Mouse (Mus musculus): ENCODE data around the gene Coq5.

The Coq5 gene

GRCm38 (mm10) chr5:115312816-115313667 lies 33.6 kb downstream of the Coq5 start:
- DNase-seq (ENCODE audit: low read depth) = no peak

GRCm38 (mm10) chr5:115313668-115313943 lies 34.1 kb downstream of the Coq5 start:
- DNase-seq (ENCODE audit: low read depth) = peak; percentile 56

GRCm38 (mm10) chr5:115316968-115317644 lies 37.6 kb downstream of the Coq5 start:
- no peak for DNase-seq (ENCODE audit: low read depth)

- DNase-seq (ENCODE audit: low read depth) = peak; percentile 44
Observed at GRCm38 (mm10) chr5:115317645-115318328, 38.3 kb downstream of the Coq5 start.

- peak; percentile 63 for DNase-seq (ENCODE audit: low read depth)
Observed at GRCm38 (mm10) chr5:115319004-115319940, 39.8 kb downstream of the Coq5 start.

GRCm38 (mm10) chr5:115326256-115326831 lies 46.9 kb downstream of the Coq5 start:
- no peak for DNase-seq (ENCODE audit: low read depth)

GRCm38 (mm10) chr5:115326875-115327609 lies 47.6 kb downstream of the Coq5 start, which contains the start of gene Srsf9:
TSS of gene Srsf9 (plus strand) at chr5:115327177.
- DNase-seq (ENCODE audit: low read depth) = peak; percentile 97

- DNase-seq (ENCODE audit: low read depth) = peak; percentile 51
Observed at GRCm38 (mm10) chr5:115327610-115328548, 48.4 kb downstream of the Coq5 start.

- no peak for DNase-seq (ENCODE audit: low read depth)
Observed at GRCm38 (mm10) chr5:115330955-115331354, 51.5 kb downstream of the Coq5 start.

GRCm38 (mm10) chr5:115333626-115334025 lies 54.2 kb downstream of the Coq5 start:
- DNase-seq (ENCODE audit: low read depth) = no peak

- DNase-seq (ENCODE audit: low read depth) = peak; percentile 33
Observed at GRCm38 (mm10) chr5:115340007-115340406, 60.5 kb downstream of the Coq5 start.

GRCm38 (mm10) chr5:115340577-115341313 lies 61.3 kb downstream of the Coq5 start, which contains the start of the genes Gatc and Triap1:
TSS of gene Gatc (minus strand) at chr5:115341178.
TSS of gene Triap1 (plus strand) at chr5:115341225.
- DNase-seq (ENCODE audit: low read depth) = peak; percentile 92

GRCm38 (mm10) chr5:115341314-115342165 lies 62.1 kb downstream of the Coq5 start:
- no peak for DNase-seq (ENCODE audit: low read depth)

All from induced T-regulatory cell, adult 2 months (primary cell).